Mouse (Mus musculus) testis, adult 2 months (tissue): ENCODE results near the gene Tspan9.

Experiments
- CTCF ChIP-seq: fragments of 200-500 bp; IDR thresholded peaks from 2 replicates; pipeline ENCODE4 v1.5.1; 2012; ENCODE audit warnings: low read depth, mild to moderate bottlenecking, inconsistent platforms, low read length, moderate library complexity; ENCODE audit not compliant: control insufficient read depth, insufficient read depth, insufficient replicate concordance
- POLR2A ChIP-seq: fragments of 200-500 bp; IDR thresholded peaks from 2 replicates; pipeline ENCODE4 v1.6.1; 2012; ENCODE audit warnings: low read depth, mild to moderate bottlenecking, inconsistent platforms, low read length, moderate library complexity; ENCODE audit not compliant: control insufficient read depth

DNA sequence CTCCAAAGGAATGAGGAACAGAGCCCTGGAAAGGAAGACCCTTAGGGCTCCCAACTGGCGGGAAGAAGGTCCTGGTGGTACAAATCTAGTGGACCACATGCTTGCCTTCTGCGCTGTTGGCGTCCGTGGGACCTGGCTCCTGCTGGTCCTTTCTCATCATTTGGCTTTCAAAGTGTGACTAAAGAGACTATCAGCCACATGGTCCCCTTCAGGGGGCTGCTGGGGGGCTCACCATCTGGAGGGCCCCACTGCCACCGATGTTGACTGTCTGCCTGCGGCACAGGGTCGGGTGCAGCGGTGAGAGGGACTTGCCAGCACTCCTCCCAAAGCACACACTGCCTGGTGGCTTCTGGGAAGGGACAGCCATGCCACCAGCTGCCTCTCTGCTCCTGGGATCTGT lies 150.4 kb downstream of the Tspan9 start:
- TF ChIP-seq CTCF (no peak), POLR2A (no peak)
